ENCODE assay signal across 31 mouse cellular contexts in the genomic region with DNA sequence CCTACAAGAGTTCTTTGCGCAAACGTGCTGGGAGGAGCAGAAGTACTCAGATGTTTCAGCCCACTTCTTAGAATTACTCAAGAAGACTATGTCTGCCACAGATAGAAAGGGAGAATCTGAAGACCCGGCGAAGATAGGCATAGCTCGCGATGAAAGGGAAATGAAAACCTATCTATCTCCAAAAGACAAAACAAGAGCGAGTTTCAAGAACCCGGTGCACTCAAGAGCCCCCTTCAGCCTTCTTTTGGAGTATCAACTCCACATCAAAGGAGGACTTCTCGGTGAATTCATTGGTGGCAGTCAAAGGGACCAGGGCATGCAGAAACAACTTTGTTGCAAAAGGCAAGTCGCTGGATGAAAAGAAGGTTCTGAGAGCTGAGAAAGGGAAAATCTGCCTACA.
DNase-seq lines count a peak whose midpoint lies in the region; ATAC-seq and TF ChIP-seq lines count a peak whose summit lies in the region.
"Had no signal": no experiment of that assay in that cellular context is flagged by ENCODE, and none has a peak within 500 bp of the region (broad histone marks: within the 10 kb centered on the region; RNA-seq: fewer than 3 reads in every experiment).

No protein-coding gene starts in this region.

- no peaks in the 10 kb centered on the region for H3K36me3 ChIP-seq in CH12.LX (replicated peaks in 1 of 2; ENCODE audit: control insufficient read depth in 1 of 2, insufficient read depth in 1 of 2, low read length in 1 of 2)
- H3K36me3 ChIP-seq: G1E; heart, embryonic 10.5 days; heart, embryonic 15.5 days; hindbrain, embryonic 12.5 days; limb, embryonic 13.5 days; liver, embryonic 12.5 days; neural tube, embryonic 12.5 days had no signal

- no peaks in the 10 kb centered on the region for H3K9me3 ChIP-seq in CH12.LX (replicated peaks; ENCODE audit: low read length)
- H3K9me3 ChIP-seq: G1E; heart, embryonic 10.5 days; heart, embryonic 15.5 days; hindbrain, embryonic 12.5 days; limb, embryonic 13.5 days; liver, embryonic 12.5 days; megakaryocyte, embryonic 14.5 days; neural tube, embryonic 12.5 days had no signal

- H3K27me3 ChIP-seq in CH12.LX (replicated peaks), result no peaks in the 10 kb centered on the region
- H3K27me3 ChIP-seq: heart, embryonic 15.5 days; hindbrain, embryonic 12.5 days; limb, embryonic 13.5 days; liver, embryonic 12.5 days; megakaryocyte, embryonic 14.5 days; neural tube, embryonic 12.5 days had no signal

- in situ Hi-C loops in CH12.LX (cut with MboI; ENCODE audit: low pct_ligation_motif_present, low pct_unique_long_range_greater_than_20kb, low sequenced_read_pairs), result no loop called here

- dilution Hi-C loops in CH12.LX (cut with MboI; ENCODE audit: extremely low pct_ligation_motif_present, extremely low pct_unique_long_range_greater_than_20kb, low sequenced_read_pairs), result no loop called here

- TF ChIP-seq RAD21 in CH12.LX (IDR thresholded peaks at IDR 0.05; ENCODE audit: low read depth, low read length), result no peak

- TF ChIP-seq CTCF in CH12.LX (conservative IDR thresholded peaks at IDR 0.05 in 1 of 2, IDR thresholded peaks at IDR 0.05 in 1 of 2; ENCODE audit: low read depth in 2 of 2, low read length in 2 of 2), result no peak

- DNase-seq in CD4-positive helper T cell, adult 2 months (ENCODE audit: low read depth, low spot score), result peak; percentile 27
- no peak for DNase-seq in CH12.LX (ENCODE audit: extremely low read depth)
- peak; percentile 25 for DNase-seq in thymus, postnatal 14 days
- no peak for DNase-seq in kidney, postnatal 10 days
- DNase-seq in frontal cortex, adult 2 months (ENCODE audit: extremely low spot score in 1 of 2, low spot score in 1 of 2), result no peak
- DNase-seq: adrenal gland, postnatal 25 days; cerebellum, adult 2 months; cerebellum, postnatal 14 days; gastrocnemius, postnatal 10 days; heart, adult 11 months; kidney, adult 11 months; kidney, postnatal 36 days; liver, postnatal 0 days; lung, postnatal 36 days; midbrain, embryonic 14.5 days; right cerebral cortex, postnatal 4 days had no signal

- H3K27ac ChIP-seq in CH12.LX (ENCODE audit: insufficient read depth, low read depth), result no peak overlapping the region
- H3K27ac ChIP-seq: heart, embryonic 10.5 days; heart, embryonic 15.5 days; hindbrain, embryonic 12.5 days; hindbrain, postnatal 0 days; layer of hippocampus, adult 2 months; limb, embryonic 13.5 days; liver, embryonic 12.5 days; neural tube, embryonic 12.5 days; stomach, postnatal 0 days had no signal

- no peaks in the 10 kb centered on the region for H3K4me1 ChIP-seq in CH12.LX (ENCODE audit: control insufficient read depth in 1 of 2, insufficient read depth in 2 of 2)
- H3K4me1 ChIP-seq: heart, embryonic 10.5 days; heart, embryonic 15.5 days; hindbrain, embryonic 12.5 days; liver, embryonic 12.5 days; megakaryocyte, embryonic 14.5 days; neural tube, embryonic 12.5 days had no signal

- no peak overlapping the region for H3K4me3 ChIP-seq in CH12.LX (replicated peaks in 1 of 3; ENCODE audit: low read depth in 2 of 3, low read length in 2 of 3, poor library complexity in 1 of 3)
- H3K4me3 ChIP-seq: erythroblast, embryonic 14.5 days; heart, embryonic 10.5 days; heart, embryonic 15.5 days; hindbrain, embryonic 12.5 days; layer of hippocampus, adult 2 months; limb, embryonic 13.5 days; liver, embryonic 12.5 days; megakaryocyte, embryonic 14.5 days; neural tube, embryonic 12.5 days had no signal

- TF ChIP-seq POLR2A in CH12.LX (IDR thresholded peaks at IDR 0.05; ENCODE audit: low read depth, low read length), result no peak

- H3K4me2 ChIP-seq in CH12.LX (ENCODE audit: insufficient read depth, low read depth, poor library complexity, severe bottlenecking), result peak overlapping the region; percentile 59
- H3K4me2 ChIP-seq: heart, embryonic 15.5 days; hindbrain, embryonic 12.5 days; limb, embryonic 13.5 days; liver, embryonic 12.5 days; neural tube, embryonic 12.5 days had no signal

- no peaks in the 10 kb centered on the region for H3K79me2 ChIP-seq in CH12.LX (replicated peaks; ENCODE audit: control insufficient read depth, extremely low read depth, insufficient read depth, poor library complexity, severe bottlenecking)

- ATAC-seq in megakaryocyte progenitor cell, adult 5-6 weeks (replicated peaks; ENCODE audit: poor library complexity), result peak; percentile 44
- ATAC-seq in granulocyte monocyte progenitor cell, adult 5-6 weeks (replicated peaks; ENCODE audit: poor library complexity, severe bottlenecking), result no peak; the same call in 1 of the 2 replicates
- ATAC-seq: forebrain, embryonic 16.5 days; hindbrain, postnatal 0 days; liver, embryonic 12.5 days; liver, postnatal 0 days had no signal

- no peak for TF ChIP-seq EP300 in CH12.LX (IDR thresholded peaks at IDR 0.05; ENCODE audit: low read length)

- H3K9ac ChIP-seq in CH12.LX (ENCODE audit: insufficient read depth, low read depth), result no peak overlapping the region
- H3K9ac ChIP-seq: heart, embryonic 15.5 days; hindbrain, embryonic 12.5 days; limb, embryonic 13.5 days; liver, embryonic 12.5 days; liver, postnatal 0 days; neural tube, embryonic 12.5 days had no signal

TF ChIP-seq in CH12.LX, 34 proteins besides CTCF, POLR2A, EP300 and RAD21:
- TF ChIP-seq BHLHE40 (IDR thresholded peaks at IDR 0.05; ENCODE audit: low read depth, low read length) (0 out of 2 replicates have a peak, but pooled peaks have one; percentile 14), MAFK (IDR thresholded peaks at IDR 0.05; ENCODE audit: insufficient replicate concordance, low read length) (no peak), ZC3H11A (IDR thresholded peaks at IDR 0.05; ENCODE audit: low read depth, low read length) (no peak), MAZ (IDR thresholded peaks at IDR 0.05; ENCODE audit: low read depth, low read length) (no peak)

Comparison
In these comparisons a context has a peak if more than half of its experiments do, and no peak if none do; other contexts are left out.
1. DNase-seq: peak in CD4-positive helper T cell, adult 2 months (single experiment) and thymus, postnatal 14 days (single experiment); none in CH12.LX (single experiment), kidney, postnatal 10 days (single experiment) and frontal cortex, adult 2 months (0 of 2).